Mouse (Mus musculus): Measurements from ENCODE around the gene Efna4.

Gene Efna4

DNA sequence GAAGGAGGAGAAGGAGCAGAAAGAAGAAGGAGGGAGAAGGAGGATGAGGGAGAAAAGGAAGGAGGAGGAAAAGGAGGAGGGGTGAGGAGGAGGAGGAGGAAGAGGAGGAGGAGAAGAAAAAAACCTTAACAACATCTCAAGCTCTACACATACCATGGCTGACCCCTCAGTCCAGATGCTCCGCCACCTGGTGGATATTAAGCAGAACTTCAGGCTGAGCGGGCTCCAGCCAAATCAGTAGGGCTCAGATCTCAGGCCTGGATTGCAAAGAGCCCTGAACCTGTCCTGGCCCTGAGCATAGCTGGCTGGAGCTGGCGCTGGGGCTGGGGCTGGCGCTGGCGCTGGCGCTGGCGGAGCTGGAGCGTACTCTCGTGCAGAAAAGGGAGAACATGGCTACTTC is 29.7 kb downstream of the Efna4 start:
- no peak for DNase-seq (ENCODE audit: low read depth, low spot score)

DNA sequence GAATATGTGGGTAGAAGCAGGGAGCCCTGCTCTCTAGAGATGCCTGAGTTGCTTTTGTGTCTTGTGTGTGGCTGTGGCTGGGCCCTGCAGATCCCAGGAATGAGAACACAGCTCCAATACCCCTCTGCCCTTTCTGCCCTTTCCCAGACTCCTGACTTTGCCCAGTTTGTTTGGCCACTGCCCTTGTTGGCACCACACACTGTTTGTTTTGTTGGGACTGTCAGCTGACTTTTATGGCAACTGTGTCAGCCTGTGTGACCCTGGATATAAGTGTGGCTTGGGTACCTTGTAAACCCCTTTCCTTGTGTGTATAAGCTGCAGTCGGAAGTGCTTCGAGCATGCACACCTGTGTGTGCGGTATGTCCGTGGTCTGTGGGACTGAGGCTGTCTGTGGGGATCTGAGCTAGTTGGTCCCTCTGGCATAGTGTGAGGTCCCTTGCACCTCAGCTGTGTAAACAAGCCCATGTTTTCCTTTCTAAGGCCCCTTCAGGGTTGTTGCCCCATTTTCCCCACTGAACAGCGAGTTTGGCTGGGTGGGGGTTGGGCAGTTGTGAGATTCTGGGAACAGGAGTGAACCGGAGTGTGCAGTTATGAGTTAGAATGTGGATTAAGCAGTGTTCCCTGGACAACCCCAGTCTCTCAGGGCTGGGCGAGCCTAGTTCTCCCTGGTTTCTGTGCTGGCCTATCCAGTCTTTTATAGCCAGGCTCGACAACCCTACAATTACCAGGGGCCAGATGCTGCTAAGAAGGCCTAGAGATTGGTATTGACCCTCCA is 32.1 kb downstream of the Efna4 start:
- DNase-seq (ENCODE audit: low read depth, low spot score): no peak

DNA sequence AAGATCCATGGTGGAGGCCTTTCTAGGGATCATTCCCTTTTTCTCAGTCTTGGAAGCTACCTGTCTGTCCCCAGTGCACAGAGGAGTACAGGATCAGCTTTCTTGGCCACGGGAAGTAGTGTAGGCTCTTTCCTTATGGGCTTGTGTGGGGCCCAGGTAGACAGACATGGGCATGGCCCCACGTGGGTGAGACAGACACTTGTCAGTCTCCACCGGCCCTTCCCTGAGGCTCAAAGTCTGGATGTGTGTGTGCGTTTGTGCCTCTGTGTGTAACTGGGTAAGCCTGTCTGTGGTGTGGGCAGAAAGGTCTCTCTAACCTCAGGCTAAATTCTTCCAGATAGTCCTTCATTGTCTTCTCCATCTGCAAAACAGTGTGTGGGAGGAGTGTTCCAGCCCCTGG is 32.7 kb downstream of the Efna4 start:
- DNase-seq (ENCODE audit: low read depth, low spot score): no peak

DNA sequence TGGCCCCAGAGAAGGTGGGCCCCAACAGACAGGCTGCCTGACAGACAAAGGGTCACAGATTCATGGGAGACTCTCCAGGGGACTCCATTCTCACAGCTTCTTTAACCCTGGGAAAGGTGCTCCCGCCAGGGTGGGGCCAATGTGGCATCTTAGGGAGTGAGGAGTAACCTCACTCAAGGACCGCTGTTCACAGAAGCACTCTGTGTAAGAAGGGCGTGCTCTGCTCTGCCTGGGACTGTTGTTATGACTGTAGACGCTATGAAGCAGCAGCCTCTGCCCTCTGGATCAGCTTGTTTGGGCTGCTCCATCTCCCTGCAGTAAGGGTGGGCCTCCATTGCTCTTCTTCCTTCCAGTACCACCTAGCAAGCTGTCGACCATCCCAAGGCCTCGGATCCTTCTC is 33.4 kb downstream of the Efna4 start:
- DNase-seq (ENCODE audit: low read depth, low spot score): no peak

DNA sequence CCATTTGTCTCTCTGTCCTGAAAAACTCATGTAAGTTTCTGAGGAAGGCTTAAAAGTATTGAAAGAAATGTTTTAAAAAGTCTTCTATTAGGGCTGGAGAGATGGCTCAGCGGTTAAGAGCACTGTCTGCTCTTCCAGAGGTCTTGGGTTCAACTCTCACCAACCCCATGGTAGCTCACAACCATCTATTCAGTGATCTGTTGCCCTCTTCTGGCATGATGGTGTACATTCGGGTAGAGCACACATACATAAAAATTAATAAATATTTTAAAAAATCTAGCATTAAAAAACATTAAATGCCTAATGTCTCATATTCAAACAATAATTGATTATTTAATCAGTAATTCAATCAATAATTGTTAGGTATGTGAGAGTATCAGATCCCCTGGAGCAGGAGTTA is 37.3 kb downstream of the Efna4 start:
- DNase-seq (ENCODE audit: low read depth, low spot score): no peak

DNA sequence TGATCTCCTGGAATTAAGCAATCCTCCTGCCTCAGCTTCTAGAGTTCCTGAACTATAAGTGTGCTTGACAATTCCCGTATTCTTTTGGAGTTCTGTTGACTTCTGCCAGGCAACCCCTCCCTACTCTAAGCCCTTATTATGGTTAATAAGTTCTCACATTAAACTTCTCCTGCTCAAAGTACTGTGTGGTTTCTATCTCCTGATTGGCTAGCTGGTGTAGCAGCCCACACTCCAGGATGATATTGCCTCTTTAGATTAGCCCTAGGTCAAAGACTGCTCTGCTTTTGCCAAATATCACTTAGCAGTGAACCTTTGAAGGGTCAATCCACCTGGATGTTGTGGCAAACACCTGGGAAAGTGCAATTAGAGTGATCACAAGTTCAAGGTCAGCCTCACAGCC is 37.8 kb downstream of the Efna4 start:
- no peak for DNase-seq (ENCODE audit: low read depth, low spot score)

DNA sequence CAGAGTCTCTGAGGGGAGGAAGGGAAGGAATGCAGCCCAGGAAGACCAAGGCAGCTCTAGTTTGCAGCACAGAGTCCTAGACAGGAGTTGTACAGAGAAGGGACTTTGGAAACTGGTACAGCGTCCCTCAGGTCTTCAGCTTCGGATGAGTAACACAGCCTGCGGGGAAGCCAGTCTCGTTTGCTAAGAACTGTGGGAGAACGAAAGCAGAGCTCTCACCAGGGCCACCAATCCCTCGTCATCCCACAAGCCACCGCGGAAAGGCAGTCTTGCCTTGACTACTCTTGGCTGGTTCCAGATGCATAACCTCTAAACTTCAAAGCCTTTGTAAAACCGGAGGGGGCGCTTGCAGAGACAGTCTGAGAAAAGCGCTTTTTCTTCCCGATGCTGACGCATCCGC is 38.3 kb downstream of the Efna4 start:
- DNase-seq (ENCODE audit: low read depth, low spot score): no peak

DNA sequence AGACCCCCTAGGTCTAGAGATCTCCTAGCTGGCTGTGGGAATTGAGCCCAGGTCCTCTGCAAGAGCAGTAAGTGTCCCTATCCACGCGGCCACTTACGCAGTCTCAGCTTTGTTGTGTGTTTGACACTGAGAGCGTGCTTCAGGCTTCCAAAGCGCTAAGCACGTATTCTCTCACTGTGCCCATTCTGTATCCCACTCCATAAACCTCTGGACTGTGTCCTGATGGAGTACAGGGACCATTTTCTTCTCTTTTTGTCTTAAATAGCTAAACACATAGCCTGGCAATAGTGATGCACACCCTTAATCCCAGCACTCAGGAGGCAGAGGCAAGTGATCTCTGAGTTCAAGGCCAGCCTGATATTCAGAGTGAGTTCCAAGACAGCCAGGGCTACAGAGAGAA is 38.9 kb downstream of the Efna4 start:
- no peak for DNase-seq (ENCODE audit: low read depth, low spot score)

DNA sequence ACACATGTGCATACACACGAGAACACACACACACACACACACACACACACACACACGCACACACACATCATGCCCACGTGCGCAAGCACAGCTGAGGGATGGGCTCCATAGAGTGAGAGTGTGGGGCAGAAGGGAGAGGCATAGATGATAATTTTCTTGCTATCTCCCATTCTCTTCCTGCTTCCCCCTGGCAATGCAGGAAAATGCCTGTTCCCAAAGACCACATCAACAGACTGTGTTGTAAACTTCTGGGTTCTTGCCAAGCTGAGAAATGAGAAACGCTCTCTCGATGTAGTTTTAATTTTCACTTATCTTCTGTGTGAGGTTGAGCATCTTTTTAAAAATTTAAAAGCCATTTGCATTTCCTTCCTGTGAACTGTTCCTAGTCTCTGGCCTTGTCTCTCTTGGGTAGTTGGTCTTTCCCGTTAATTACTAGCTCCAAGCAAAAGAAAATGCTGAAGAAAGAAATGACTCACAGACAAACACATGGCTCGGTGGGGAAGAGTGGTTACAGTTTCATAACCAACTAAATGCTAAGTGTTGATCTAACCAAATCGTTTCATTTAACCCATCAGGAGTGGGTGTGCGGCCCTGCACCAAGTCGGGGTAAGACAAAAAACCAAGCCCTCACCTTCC is 40.9 kb downstream of the Efna4 start:
- no peak for DNase-seq (ENCODE audit: low read depth, low spot score)

DNA sequence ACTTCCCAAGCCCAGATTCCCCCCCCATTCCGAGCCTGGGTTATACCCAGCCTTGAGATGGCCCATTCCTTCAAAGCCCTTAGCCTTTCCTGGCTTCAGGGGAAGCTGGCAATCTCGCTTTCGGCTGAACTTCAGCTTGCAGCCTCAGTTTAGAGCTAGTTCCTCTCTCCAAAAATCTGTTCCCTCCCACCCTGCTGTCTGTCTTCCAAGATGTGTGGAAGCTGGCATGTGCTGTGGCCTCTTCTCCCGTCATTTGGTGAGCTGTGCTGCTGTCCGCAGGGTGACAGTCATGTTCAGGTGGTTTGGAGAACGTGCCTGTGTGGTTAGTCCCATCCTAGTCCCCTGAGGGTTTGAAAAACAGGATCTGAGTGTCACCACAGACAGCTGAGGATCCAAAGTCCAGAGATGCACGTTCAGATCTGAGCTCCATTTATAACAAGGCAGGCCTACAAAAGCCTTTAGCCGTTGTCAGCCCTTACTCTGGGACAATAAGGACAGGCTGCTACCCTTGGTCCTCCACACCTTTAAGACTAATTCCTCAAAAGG is 42.1 kb downstream of the Efna4 start:
- DNase-seq (ENCODE audit: low read depth, low spot score): no peak

DNA sequence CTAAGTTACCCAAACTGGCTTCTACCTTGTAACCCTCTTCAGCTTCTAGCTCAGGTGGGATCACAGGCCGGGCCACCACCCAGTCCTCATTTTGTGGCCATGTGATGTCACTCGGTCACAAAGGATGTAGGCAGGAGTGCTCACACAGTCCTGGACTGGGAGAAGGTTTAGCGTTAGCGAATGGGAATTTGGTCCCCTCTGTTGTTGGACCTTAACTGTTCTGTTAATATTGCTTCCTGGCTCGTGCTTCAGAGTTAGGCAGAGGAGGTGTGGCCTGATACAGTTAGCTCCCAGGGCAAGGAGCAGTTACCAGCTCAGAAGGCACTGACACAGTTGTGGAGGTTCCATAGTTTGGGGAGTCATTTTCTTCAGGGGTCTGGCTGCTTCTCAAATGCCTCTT is 43.6 kb downstream of the Efna4 start:
- no peak for DNase-seq (ENCODE audit: low read depth, low spot score)

DNA sequence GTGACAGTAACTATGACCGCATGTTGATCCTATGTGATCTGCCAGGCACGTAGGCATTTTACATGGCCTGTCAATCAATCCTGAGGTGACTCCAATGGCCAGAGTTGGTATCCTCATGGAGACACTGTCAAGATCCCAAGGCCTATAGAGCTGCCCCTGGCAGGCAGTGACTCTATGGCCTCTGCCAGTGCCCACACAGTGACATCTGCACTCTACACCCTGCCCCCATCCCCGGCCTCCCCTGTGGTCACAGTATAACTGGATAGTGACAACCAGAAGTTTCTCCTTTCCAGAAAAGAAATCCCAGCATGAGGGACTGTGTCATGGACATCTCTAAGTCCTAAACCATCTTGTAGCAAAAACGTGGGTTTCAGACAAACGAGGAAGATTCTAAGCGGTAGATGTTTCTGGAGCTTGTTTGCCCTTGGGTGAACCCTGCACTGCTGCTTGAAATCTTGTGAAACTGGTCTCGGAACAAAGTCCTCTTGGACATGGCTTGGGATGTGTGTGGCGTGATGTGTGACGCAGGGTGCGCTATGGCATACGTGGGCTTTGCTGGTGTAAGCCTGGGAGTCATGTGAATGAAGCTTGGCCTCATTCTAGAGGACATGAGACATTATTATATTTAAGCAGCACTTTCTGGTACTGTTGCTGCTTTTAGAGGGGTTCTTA is 44.4 kb downstream of the Efna4 start:
- DNase-seq (ENCODE audit: low read depth, low spot score): no peak

DNA sequence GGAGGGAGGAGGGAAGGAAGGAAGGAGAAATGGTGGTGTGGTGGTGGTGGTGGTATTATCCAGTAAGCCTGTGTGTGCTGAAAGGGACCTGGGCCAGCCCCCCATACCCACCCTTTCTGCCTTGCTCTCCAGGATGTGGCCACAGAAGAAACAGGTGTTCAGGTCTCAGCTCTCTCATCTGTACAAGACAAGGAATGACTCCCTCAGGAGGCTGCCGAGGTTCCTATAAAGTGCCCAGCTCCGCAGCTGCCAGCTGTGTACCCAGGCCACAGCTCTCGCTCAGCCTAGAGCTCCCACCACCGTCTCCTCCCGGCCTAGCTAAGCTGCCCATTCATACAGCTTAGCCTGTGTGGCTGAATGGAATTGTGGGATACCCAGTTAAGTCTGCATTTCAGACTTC is 45.5 kb downstream of the Efna4 start:
- no peak for DNase-seq (ENCODE audit: low read depth, low spot score)

DNA sequence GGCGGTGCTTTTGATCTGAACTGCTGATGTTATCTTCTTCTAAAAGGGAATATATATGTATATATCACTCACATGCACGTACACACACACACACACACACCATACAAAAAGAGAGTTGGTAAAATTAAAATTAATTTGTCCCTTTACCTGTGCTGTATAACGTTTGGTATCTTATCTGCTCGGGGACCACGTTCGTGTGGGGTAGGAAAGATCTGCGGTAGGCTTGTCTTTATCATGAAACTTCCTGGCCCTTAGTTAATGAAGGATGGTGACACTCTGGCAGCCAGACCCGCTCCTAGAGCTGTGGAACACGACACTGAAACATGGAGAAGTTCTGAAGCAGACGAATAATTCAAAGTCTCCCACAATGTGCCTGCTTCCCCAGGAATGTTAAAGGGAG is 46.0 kb downstream of the Efna4 start:
- DNase-seq (ENCODE audit: low read depth, low spot score): no peak

DNA sequence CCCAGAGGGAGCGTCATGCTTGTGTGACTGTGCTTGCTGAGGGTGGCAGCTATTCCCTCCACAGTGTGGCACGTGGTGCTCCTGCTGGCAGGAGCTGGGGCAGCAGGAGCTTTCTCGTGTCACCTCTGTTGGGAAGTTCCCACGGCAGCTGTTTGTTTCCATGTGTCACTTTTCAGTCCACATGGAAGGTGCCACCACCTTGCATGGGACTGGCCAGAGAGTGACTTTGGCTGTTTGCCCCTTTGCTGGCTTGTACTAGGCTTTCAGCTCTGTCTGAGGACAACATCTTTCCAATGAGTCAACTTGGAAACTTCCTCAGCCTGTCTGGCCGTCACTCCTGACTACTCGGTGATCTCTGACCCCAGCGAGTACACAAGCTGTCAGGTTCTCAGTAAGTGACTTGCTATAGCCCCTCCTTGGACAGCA is 49.3 kb downstream of the Efna4 start:
- no peak for DNase-seq (ENCODE audit: low read depth, low spot score)

DNA sequence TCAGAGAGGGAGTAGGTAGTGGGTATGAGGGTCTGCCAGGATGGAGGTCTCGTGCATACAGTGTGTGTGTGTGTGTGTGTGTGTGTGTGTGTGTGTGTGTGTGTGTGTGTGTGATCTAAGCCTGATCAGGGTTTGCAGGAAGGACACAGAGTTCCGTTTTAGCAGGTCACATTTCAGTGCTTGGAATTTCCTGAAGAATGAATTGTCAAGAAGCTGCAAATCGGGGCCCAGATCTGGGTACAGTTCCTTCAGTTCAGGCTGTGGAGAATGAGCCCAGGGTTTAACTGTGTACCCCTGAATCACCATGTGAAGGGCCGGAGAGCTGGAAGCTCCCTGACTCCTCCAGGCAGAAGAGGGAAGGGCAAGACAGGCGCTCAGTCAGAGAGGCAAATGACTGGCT is 50.5 kb downstream of the Efna4 start:
- DNase-seq (ENCODE audit: low read depth, low spot score): no peak

DNA sequence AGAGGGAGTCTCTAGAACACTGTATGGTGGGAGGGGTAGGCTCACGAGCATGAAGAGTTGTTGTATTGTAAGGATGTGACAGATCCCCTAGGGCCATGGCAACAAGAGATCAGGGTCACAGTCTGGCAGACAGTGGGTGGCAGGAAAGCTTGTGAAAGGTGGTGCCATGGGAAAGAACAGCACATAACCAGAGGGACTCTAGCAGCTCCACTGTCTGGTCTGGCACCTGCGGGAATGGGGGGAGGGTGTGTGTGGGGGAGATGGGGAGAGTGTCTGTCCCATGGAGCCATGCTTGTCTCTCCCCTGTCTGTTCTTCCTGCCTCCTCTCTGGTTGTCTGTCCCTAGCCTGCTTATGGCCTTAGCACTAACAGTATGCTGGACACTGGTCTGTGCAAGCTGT is 52.3 kb downstream of the Efna4 start:
- DNase-seq (ENCODE audit: low read depth, low spot score): no peak

DNA sequence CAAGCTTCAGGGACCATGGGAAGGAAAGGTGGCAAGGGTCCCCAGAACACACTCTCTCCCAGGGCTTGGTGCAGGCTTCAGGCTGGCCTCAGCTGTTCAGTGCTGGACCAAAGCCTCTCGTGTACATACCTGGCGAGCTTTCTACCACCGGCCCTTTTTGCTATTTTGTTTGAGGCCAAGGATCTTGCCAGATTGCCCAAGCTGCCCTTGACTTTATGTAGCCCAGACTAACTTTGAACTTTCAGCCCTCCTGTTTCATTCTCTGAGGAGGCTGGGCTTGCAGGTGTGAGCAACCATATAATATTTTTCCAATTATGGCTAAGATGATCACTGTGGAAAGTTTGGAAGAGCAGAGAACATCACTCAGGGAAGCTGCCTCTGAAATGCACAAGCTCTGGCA is 53.6 kb downstream of the Efna4 start:
- DNase-seq (ENCODE audit: low read depth, low spot score): no peak

Data from c-Kit-negative CD71-positive TER-119-positive erythroid progenitor cells, embryonic 14.5 days (primary cell).